Mouse (Mus musculus) adipocyte (in vitro differentiated cells): ENCODE measurements around the gene Nemp1.
"Not testable (repeated sequence)": the region's sequence is repeated elsewhere in the genome, so short reads cannot be mapped to it uniquely, and the experiment has no call there.

Experiments used
- DNase-seq: peaks from one replicate; pipeline ENCODE4 v3.0.0-alpha.2; 2016; ENCODE audit warnings: low spot score

Nemp1 gene

DNA sequence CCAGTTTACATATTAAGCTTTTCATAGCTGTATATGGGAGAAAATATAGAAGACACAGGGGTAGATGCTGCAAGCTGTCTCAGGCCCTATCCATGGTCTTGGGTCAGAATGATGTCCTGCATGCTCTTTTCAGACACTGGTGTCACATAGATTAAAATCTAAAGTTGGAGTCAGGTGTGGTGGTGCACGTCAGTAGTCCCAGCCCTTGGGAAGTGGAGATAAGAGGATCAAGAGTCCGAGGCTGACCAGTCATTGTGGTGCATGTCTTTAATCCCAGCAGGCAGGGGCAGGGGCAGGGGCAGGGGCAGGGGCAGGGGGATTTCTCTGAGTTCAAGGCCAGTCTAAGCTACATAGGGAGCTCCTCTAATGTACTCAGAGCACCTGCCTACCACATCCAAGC is 20.9 kb upstream of the Nemp1 start:
- no peak for DNase-seq

DNA sequence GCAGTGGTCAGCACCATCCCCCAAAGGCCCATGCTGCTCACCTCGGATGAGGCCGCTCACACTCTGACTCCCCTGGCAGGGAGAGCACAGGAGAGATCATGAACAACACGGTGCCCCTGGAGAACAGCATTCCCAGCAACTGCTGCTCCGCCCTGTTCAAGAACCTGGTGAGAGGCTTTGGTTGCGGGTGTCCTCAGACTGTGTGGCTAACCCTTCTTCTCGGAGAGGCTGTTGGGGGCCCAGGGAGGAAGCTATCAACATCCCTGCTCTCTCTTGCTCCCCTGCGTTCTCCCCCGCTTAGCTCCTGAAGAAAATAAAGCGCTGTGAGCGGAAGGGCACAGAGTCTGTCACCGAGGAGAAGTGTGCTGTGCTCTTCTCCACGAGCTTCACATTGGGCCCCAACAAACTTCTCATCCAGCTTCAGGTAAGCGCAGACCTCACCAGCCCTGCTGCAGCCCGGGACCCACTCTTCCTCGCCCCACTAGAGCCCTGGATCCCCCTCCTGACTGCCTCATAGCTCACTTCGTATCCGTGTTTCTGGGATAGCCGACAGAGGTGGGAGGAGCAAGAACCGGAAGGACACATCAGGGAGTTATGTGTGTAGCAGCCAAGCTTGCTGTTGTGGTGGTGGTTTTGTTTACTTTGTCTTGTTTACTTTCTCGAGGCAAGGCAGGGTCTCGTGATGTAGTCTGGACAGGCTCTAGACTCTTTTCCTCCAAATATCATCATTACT is 13.6 kb upstream of the Nemp1 start:
- DNase-seq = no peak

DNA sequence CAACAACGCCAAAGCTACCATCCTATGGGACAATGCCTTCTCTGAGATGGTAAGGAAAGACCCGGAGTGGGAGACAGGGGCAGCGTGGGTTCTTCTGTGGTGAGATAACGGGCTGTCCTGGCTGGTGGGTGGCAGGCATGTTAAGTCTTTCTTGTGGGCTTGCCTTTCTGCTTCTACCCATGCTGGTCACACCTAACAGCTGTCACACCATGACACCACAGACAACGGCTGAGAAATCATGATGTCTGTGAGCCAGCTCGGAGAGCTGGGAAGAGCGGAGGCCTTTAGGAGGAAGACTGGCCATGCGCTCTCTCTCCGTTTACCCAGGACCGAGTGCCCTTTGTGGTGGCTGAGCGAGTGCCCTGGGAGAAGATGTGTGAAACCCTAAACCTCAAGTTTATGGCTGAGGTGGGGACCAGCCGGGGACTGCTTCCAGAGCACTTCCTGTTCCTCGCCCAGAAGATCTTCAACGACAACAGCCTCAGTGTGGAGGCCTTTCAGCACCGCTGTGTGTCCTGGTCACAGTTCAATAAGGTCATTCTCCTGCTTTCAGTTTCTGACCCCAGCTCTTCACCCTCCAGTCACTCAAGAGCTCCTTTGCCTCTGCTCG is 11.6 kb upstream of the Nemp1 start:
- no peak for DNase-seq

DNA sequence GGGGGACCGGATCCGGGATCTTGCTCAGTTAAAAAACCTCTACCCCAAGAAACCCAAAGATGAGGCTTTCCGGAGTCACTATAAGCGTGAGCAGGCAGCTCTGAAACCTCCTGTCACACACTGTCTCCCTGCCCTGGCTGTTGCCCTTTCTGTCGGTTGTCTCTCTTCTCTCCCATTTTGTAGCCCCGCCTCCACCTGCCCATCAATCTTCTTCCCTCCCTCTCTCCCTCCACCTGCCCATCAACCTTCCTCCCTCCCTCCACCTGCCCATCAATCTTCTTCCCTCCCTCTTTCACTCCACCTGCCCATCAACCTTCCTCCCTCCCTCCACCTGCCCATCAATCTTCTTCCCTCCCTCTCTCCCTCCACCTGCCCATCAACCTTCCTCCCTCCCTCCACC is 9.1 kb upstream of the Nemp1 start:
- not testable (repeated sequence) for DNase-seq

DNA sequence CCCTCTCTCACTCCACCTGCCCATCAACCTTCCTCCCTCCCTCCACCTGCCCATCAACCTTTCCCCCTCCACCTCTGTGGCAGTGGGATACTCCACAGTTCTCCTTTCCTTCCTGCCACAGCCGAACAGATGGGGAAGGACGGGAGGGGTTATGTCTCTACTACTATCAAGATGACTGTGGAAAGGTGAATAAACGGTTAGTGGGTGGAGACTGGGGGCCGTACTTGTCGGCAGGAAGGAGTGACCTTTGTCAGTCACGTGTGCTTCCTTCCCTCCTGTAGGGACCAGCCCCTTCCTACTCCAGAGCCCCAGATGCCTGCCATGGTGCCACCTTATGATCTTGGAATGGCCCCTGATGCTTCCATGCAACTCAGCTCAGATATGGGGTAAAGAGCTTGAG is 8.6 kb upstream of the Nemp1 start:
- no peak for DNase-seq

DNA sequence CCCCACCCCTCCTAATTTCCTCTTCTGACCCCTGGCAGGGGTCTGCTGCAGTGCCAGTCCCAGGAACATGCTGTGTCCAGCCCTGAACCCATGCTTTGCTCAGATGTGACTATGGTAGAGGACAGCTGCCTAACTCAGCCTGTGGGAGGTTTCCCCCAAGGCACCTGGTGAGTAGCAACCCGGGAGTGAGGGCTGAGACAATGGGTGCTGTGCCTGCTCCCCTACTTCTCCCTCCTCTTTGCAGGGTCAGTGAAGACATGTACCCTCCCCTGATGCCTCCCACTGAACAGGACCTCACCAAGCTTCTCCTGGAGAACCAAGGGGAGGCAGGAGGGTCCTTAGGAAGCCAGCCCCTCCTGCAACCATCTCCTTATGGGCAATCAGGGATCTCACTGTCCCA is 7.2 kb upstream of the Nemp1 start:
- DNase-seq = no peak

- no peak for DNase-seq
Measured at GRCm38 (mm10) chr10:127661291-127661914, 5.3 kb upstream of the Nemp1 start.

DNA sequence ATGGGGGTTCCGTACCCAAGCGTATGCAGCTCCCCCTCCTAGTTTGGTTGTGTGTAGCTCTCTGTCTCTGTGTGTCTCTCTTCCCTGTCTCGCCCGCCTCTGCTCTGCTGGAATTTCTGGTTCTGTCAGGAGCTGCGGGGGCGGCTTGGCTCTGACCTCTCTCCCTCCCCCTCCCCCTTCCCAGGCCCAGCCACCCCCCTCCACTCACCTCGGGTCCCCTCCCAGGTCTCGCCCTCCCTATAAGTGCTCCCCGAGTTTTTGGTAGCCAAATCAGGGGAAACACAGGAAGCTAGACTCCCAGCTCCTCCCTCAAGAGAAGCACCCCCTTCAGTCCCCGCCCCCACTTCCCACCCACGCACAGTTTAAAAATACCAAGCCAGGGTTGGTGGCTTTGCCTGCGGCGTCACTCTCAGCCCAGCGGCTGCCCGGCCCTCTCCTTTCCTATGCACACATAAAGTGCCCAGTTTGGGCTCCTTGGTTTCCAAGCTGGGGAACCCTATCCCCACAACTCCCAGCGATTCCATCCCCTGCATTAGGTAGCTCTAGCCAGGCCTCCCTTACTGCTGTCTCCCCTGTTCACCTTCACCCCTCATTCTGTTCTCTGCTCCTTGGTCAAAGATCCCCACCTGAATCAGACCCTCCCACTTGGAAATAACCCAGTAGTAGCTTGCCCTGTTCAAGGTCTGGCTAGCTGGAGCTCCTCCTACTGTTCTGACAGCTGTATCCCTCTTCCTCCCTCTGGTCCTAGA is 4.6 kb upstream of the Nemp1 start:
- peak; percentile 84 for DNase-seq

- DNase-seq = no peak
Measured at GRCm38 (mm10) chr10:127662666-127663253, 3.9 kb upstream of the Nemp1 start.

- DNase-seq = no peak
Measured at GRCm38 (mm10) chr10:127663590-127663989, 3.1 kb upstream of the Nemp1 start.

DNA sequence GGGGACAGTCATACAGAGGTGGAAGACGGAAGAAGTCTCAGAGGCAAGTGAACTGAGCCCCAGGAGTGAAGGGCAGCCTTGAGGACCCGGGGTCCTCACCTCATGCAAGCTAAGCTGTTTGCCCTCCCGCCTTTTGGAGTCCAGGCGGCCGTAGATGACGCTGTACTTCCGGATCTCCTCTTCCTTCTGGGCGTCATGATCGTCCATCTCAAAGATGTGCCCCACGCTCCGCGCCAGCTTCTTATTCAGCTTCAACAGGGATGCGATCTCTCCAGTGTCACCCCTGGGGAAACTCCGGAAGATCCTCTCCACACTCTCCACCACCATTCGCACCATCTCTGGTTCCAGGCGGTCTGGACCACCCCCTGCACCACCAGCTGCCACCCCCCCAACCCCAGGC is 2.5 kb upstream of the Nemp1 start:
- DNase-seq = no peak

DNA sequence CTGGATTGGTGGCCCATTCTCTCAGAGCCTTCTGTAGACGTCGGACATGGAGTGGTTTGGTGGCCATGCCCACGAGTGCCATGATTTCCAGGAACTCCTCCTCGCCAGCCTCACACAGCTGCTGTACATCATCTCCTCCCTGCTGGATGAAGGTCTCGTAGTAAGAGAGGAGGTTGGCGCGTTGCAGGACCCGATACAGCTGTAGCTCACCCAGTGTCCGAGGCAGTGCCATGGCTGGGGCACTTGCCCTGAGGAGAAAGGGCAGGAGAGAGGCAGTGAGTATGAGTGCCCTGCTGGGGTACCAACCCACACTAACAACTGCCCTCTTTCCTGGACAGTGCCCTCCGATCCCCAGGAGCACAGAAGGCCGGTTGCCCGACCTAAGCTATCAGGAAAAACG is 1.8 kb upstream of the Nemp1 start:
- no peak for DNase-seq

GRCm38 (mm10) chr10:127665366-127666181 is 1.1 kb upstream of the Nemp1 start:
- peak; percentile 40 for DNase-seq

GRCm38 (mm10) chr10:127667269-127668092 is 780 bp downstream of the Nemp1 start:
- peak; percentile 97 for DNase-seq

DNA sequence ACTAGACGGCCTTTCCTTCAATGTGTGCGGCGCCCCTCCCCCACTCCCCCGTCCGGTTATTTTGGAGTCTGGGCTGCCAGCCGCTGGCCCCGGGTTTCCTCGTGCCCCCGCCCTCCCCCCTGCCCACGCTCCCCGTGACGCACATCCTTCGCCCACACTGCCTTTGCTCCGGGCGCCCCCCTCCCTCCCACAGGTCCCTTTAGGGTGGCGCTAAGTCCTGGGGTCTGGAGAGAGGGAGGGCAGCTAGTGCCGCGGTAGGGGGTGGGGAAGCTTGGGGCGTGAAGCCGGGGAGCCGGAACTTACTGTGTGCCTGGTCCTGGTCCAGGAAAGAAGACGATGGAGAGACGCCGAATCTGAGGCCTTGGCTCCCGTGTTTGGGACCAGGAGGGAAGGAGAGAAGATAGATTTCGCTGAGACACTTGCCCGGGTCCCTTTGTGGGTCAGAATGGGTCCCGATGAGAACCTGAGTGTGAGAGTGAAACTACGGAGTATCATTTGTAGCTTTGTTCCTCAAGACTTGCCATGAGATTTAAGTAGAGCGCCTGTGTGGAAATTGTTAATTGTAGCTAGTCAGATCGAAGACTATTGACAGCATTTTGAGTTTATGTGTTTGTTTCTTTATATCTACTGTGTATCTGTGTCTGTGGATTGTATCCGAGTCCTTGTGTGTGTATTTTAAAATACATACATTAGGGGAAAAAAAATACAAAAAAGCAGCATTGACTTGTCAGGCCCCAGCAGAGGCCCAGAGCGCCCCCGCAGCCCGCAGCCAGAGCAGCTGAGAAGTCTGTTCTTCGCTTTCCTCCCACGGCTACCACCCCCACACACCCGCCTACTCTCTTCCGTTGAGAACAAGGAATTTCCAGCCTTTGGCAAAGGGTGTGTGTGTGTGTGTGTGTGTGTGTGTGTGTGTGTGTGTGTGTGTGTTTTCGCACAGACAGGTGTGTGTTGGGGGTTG is 1.7 kb downstream of the Nemp1 start, which contains the start of gene Nab2:
Gene Nab2, minus strand, starts transcription at position 476 of the 958 bp plus-strand sequence.
- peak; percentile 88 for DNase-seq

DNA sequence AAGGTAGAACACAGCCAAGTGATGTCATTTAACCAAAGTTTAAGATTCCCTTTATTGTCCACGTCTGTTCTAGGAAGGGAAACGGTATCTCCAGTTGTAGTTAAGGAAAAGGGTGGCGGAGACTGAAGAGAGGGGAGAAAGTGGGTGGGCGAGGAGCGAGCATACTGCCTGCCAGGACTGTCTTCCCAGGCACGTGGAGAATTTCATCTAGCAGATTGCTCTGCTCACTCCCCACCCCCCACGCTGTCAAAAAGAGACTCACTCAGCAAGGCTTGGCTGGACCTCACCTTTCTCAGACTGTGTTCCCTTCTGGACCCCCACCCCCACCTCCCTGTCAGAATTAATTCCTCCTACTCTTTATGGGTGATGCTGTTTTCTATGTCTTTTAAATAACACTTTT is 2.5 kb downstream of the Nemp1 start:
- DNase-seq = no peak

DNA sequence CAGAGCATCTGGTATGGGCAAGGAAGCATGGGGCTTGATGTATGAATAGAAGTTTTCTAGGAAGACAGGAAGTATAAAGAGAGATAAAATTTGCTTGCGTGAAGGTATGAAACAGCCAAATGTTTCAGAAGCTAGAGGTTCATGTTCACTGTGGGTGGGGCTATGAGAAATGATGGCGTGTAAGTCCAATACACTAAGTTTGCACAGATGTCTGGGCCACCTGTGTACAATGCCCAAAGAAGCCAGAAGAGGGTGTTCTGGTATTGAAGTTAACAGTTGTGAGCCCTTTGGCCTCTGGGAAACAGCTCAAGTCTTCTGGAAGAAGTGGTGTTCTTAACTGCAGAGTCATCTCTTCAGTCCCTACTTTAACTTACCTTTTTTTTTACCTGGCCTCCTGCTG is 3.5 kb downstream of the Nemp1 start:
- no peak for DNase-seq

- DNase-seq = peak; percentile 47
Measured at GRCm38 (mm10) chr10:127671276-127671675, 4.6 kb downstream of the Nemp1 start.

GRCm38 (mm10) chr10:127674046-127674655 is 7.5 kb downstream of the Nemp1 start:
- no peak for DNase-seq
